Mouse (Mus musculus) neutrophil, adult 59 days (primary cell): Measurements from ENCODE around the gene Ndufb4. TPM values are rescaled to one million over a fixed set of nuclear protein-coding genes. Genes with fewer than 3 reads are reported as not detected.

Source experiments
- total RNA-seq, 2 experiments: library from RNA; stranded (reverse); gene quantifications; 1 replicate in 1 of 2; 2 replicates in 1 of 2; pipeline ENCODE4 v1.2.4; 2023

The Ndufb4 gene
- total RNA-seq = 10 to 100 TPM; 25.4 to 31.6 TPM

GRCm38 (mm10) chr16:37653731-37654657, at the start of gene Ndufb4:
Ndufb4 (minus strand) TSS chr16:37654453.

Other genes with a start within 250 kb of the Ndufb4 start
- 1 to 10 TPM; 5.5 to 6.6 TPM for gene Gtf2e1, start 114.7 kb downstream of the Ndufb4 start, total RNA-seq
- gene Rabl3, start 114.6 kb downstream of the Ndufb4 start, total RNA-seq = 1 to 10 TPM; 5.7 TPM
- gene Hgd, start 74.3 kb downstream of the Ndufb4 start, total RNA-seq = not detected
- gene Fstl1, start 122.4 kb upstream of the Ndufb4 start, total RNA-seq = under 1 TPM; 0.53 to 0.62 TPM
- gene Gm36028, start 206.7 kb upstream of the Ndufb4 start, total RNA-seq = under 1 TPM in 1 of 2 experiments, not detected in 1; 0.33 TPM
- 10 to 100 TPM; 22.4 to 26.7 TPM for gene Lrrc58, start 213.9 kb upstream of the Ndufb4 start, total RNA-seq